Mouse (Mus musculus) heart, postnatal 0 days (tissue): ENCODE measurements at regions not wholly inside any gene's neighbourhood (a gene's known extent, or its start where the extent isn't known, plus 50 kb on each side); places are given as distances from the start of the nearest gene placed in this dataset.
A peak's percentile ranks its signal among the peaks of the same experiment; 100 is the strongest.

Experiments
- ATAC-seq: fragments of 200-750 bp; cut with Nextera tagmentation; 2 replicates; pipeline ENCODE4 v1.8.0; 2017; ENCODE audit warnings: low read depth, moderate number of reproducible peaks, moderate library complexity; ENCODE audit not compliant: insufficient read depth
- DNase-seq: peaks from one replicate; pipeline ENCODE4 v3.0.0-alpha.2; 2016; ENCODE audit warnings: low spot score
- H3K27ac ChIP-seq: fragments of 300-500 bp; sonication (generic); 2 replicates; pipeline ENCODE4 v1.5.1; 2014; ENCODE audit warnings: low read depth, mild to moderate bottlenecking
- H3K27me3 ChIP-seq: fragments of 300-500 bp; sonication (generic); 2 replicates; pipeline ENCODE4 v1.6.1; 2014; ENCODE audit warnings: low read length, mixed read lengths; ENCODE audit not compliant: control insufficient read depth, insufficient read depth
- H3K36me3 ChIP-seq: fragments of 300-500 bp; sonication (generic); replicated peaks from 2 replicates; pipeline ENCODE4 v1.6.1; 2014; ENCODE audit warnings: low read length, mixed read lengths; ENCODE audit not compliant: control insufficient read depth, insufficient read depth
- H3K4me1 ChIP-seq: fragments of 300-500 bp; sonication (generic); 2 replicates; pipeline ENCODE4 v1.6.1; 2014; ENCODE audit warnings: antibody characterized with exemption; ENCODE audit not compliant: control insufficient read depth, insufficient read depth
- H3K4me2 ChIP-seq: fragments of 300-500 bp; sonication (generic); 2 replicates; pipeline ENCODE4 v1.6.1; 2014; ENCODE audit warnings: low read depth, mild to moderate bottlenecking, low read length, moderate library complexity
- H3K4me3 ChIP-seq: fragments of 300-500 bp; sonication (generic); 2 replicates; pipeline ENCODE4 v1.5.1; 2014; ENCODE audit warnings: low read depth, low read length
- H3K9ac ChIP-seq: fragments of 300-500 bp; sonication (generic); replicated peaks from 2 replicates; pipeline ENCODE4 v1.6.1; 2014; ENCODE audit warnings: low read depth, low read length, mixed read lengths
- H3K9me3 ChIP-seq: fragments of 300-500 bp; sonication (generic); replicated peaks from 2 replicates; pipeline ENCODE4 v1.6.1; 2016; ENCODE audit warnings: low read length; ENCODE audit not compliant: control insufficient read depth
- CTCF ChIP-seq: IDR thresholded peaks from 2 replicates; pipeline ENCODE4 v1.5.1; 2016; ENCODE audit warnings: antibody characterized with exemption, control low read depth, low read depth
- EP300 ChIP-seq: IDR thresholded peaks from 2 replicates; pipeline ENCODE4 v1.6.1; 2016; ENCODE audit warnings: antibody characterized with exemption, low read depth
- WGBS: fragments of 180-500 bp; shearing (Covaris S2); extraction: QIAGEN DNeasy Blood & Tissue Kit; methylation state at CpG from one replicate; pipeline ENCODE4 v1.1.7; 2014; 5-methylcytosine and 5-hydroxymethylcytosine counted together

DNA sequence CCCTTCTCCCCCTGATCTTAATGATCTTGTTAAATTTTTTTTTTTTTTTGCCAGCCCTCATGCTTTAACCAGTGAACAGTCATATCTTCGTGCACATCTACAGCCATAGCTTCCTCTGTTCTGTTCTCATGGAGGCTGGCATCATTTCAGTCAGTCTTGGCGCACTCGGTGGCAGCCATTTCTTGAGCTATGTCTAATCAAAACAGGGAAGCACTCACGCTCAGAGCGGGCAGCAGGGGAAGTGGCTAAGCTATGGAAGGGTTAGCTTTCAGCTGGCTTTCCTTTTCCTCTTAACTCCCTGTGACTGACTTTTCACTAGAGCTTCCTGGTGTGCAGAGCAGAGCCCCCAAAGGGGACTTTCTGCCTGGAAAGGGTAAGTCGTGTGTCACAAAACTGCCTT, 83.7 kb upstream of the Cxadr start:
- Histone ChIP-seq H3K27me3 (no peaks in the 10 kb centered on the region), H3K4me2 (peak overlapping the region; percentile 58), H3K4me3 (no peak overlapping the region), H3K36me3 (no peaks in the 10 kb centered on the region), H3K9me3 (no peaks in the 10 kb centered on the region), H3K4me1 (no peaks in the 10 kb centered on the region), H3K9ac (no peak overlapping the region), H3K27ac (no peak overlapping the region; the same call in 1 of the 2 replicates)
- DNase-seq (peak; percentile 34), ATAC-seq (no peak; the same call in 1 of the 2 replicates)
- WGBS, result 41% methylated on average over 6 of the region's 6 CpGs
- TF ChIP-seq CTCF, result no peak
- TF ChIP-seq EP300, result no peak

DNA sequence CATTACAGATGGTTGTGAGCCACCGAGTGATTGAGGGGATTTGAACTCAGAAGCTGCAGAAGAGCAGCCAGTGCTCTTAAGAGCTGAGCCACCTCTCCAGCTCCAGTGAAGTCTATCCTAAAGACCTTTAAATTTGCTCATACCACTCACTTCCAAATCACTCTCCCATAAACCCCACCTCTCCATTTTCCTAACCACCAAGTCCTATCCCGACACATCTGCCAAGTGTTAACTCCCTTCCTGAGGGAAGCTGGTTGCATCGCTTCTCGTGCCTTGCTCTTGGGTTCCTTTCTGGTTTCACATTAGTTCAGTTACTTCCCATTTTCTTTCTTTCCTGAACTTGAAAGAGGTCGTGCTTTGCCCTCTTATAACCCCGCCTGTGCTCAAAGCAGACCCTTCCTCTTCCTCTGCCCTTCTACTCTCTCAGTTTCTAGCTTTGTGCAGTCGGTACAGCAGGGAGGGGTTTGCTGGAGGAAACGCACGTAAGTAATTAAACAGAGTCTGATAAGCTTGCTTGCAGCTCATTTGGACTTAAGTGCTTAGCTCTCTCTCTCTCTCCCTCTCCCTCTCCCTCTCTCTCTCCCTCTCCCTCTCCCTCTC, 84.4 kb upstream of the Cxadr start:
- TF ChIP-seq CTCF (no peak), EP300 (no peak)
- 0 out of 2 replicates have a peak, but pooled peaks have one; percentile 27 for ATAC-seq
- Histone ChIP-seq H3K36me3 (no peaks in the 10 kb centered on the region), H3K27me3 (no peaks in the 10 kb centered on the region), H3K9ac (no peak overlapping the region), H3K4me2 (peak overlapping the region; percentile 58), H3K4me1 (no peaks in the 10 kb centered on the region), H3K9me3 (no peaks in the 10 kb centered on the region), H3K4me3 (peak overlapping the region; percentile 34; the same call in 1 of the 2 replicates), H3K27ac (no peak overlapping the region)
- 23% methylated on average over 9 of the region's 9 CpGs for WGBS
- DNase-seq, result peak; percentile 19

DNA sequence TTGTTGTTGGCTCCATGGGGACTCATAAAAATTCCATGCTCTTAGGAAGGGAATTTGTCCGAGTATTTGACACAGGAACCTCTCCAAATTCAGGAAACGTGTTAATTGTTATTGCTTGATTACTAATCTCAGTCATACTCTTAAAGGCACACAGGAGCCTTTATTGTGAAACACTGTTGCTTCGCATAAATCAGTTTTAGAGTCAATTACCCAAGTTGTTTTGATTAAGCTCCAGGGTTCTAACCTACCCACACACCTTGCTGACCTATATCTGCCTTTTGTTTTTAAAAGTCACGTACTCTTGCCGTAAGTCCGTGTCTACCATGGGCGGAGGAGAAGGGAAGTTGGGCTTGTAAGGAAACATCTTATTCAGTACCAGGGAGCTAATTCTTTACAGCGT, 89.6 kb upstream of the Cxadr start:
- DNase-seq (no peak), ATAC-seq (no peak)
- TF ChIP-seq EP300 (no peak), CTCF (no peak)
- no peak overlapping the region for H3K4me3 ChIP-seq
- H3K4me2 ChIP-seq, result no peak overlapping the region
- no peaks in the 10 kb centered on the region for H3K36me3 ChIP-seq
- no peak overlapping the region for H3K9ac ChIP-seq
- no peaks in the 10 kb centered on the region for H3K9me3 ChIP-seq
- H3K4me1 ChIP-seq, result no peaks in the 10 kb centered on the region
- WGBS, result 76% methylated on average over 8 of the region's 8 CpGs
- H3K27me3 ChIP-seq, result no peaks in the 10 kb centered on the region
- H3K27ac ChIP-seq, result no peak overlapping the region

DNA sequence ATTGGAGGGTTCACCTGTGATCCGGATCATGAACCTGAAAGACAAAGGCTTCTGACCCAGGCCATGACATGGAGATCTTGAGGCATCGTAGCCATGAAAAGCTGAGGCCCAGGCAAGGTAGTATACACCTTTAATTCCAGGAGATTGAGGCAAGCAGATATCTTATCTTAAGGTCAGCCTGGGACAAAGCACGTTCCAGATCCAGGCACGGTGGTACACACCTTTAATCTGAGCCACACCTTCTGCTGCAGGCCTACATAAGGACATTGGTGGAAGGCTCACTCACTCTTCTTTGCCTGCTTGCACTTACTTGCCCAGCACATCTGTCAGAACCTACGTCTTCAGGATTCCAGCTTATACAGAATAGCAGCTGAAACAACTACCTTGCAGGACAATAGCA, 93.0 kb upstream of the Cxadr start:
- Histone ChIP-seq H3K4me2 (no peak overlapping the region), H3K36me3 (no peaks in the 10 kb centered on the region), H3K9me3 (no peaks in the 10 kb centered on the region), H3K27me3 (no peaks in the 10 kb centered on the region), H3K4me3 (no peak overlapping the region), H3K27ac (no peak overlapping the region), H3K4me1 (no peaks in the 10 kb centered on the region), H3K9ac (no peak overlapping the region)
- DNase-seq, result no peak
- no peak for ATAC-seq
- 70% methylated on average over 5 of the region's 5 CpGs for WGBS
- TF ChIP-seq CTCF, result no peak
- TF ChIP-seq EP300, result no peak

DNA sequence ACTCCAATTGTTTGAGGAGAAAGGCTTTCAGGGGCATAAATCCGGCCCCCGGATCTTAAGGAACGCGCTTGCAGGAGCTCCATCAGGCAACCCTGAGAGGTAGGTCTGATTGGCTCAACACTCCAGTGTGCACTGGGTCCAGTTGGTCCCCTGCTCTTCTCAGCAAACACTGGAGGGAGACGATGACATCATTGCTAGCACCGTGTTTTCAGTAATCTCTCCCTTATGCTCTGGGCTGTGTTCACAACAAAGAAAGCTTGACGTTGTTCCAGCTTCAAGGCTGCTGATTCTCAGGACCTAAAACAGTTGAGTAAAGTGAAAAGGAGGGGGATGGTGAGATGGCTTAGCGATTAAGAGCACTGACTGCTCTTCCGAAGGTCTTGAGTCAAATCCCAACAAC, 97.0 kb upstream of the Cxadr start:
- no peak overlapping the region for H3K27ac ChIP-seq
- H3K36me3 ChIP-seq, result no peaks in the 10 kb centered on the region
- H3K9me3 ChIP-seq, result no peaks in the 10 kb centered on the region
- no peaks in the 10 kb centered on the region for H3K4me1 ChIP-seq
- DNase-seq, result no peak
- TF ChIP-seq CTCF (no peak), EP300 (no peak)
- no peak overlapping the region for H3K9ac ChIP-seq
- no peak overlapping the region for H3K4me2 ChIP-seq
- WGBS, result 65% methylated on average over 9 of the region's 9 CpGs
- ATAC-seq, result no peak
- H3K4me3 ChIP-seq, result no peak overlapping the region
- no peaks in the 10 kb centered on the region for H3K27me3 ChIP-seq

DNA sequence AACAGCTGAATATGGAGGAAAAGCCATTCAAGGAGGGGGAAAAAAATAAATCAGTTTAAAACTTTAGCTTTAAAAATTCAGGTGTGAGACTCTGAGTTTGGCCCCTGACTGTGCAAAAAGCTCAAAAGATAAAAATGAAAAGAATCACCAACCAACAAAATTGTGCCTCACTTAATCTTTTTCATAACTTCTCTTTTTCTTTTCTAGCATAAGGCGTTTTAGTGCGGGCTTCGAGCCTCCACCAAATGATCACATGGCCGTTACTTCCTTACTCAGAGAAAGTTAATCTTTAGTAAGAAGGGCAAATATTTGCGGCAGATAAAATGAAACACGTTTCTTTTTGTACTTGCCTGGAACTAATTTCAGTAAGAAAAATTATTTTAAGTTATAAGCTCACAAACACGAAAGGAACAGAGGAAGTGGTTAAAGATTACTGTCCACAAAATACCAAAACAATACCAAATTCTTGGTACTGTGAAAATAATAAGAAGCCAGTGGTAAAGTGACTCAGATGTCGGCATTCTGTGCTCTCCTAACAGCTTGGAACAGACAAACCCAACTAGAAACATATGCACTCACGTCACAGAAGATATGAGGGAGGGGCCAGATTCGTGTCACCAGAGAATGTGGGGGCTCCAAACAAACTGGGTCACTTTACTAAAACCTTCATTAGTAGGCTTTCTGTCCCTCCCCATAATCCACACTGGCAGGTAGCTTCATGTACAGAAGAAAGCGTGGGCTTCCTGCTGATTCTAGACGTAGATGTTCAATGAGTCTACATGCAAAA, 101.1 kb upstream of the Cxadr start:
- no peak for ATAC-seq
- no peak overlapping the region for H3K4me2 ChIP-seq
- H3K27ac ChIP-seq, result no peak overlapping the region
- no peaks in the 10 kb centered on the region for H3K4me1 ChIP-seq
- no peaks in the 10 kb centered on the region for H3K9me3 ChIP-seq
- no peak overlapping the region for H3K9ac ChIP-seq
- no peaks in the 10 kb centered on the region for H3K27me3 ChIP-seq
- no peaks in the 10 kb centered on the region for H3K36me3 ChIP-seq
- TF ChIP-seq EP300 (no peak), CTCF (no peak)
- 75% methylated on average over 12 of the region's 12 CpGs for WGBS
- DNase-seq, result no peak
- H3K4me3 ChIP-seq, result no peak overlapping the region
